Mouse (Mus musculus): ENCODE measurements around the gene 4931428F04Rik.

DNA sequence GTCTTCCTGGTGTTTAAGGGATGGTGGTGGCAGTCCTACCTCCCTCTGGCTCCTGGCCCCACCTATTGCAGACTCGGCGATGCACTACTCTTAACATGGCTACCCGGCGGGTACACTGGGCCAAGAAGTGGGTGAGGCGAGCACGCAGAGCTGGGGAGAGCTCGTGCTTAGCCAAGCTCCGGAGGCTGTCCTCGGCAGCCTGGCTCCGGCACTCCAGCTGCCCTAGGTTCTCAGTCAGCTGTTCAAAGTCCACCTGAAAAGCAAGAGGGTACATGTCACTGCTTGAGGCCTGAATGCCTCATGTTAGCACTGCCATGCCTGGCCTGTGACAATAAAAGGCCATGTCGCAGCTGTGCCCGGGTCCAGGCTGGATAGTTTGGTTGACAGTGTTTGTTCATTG, 40.7 kb upstream of the 4931428F04Rik start:
- TF ChIP-seq CTCF (IDR thresholded peaks at IDR 0.05; ENCODE audit: borderline replicate concordance, extremely low read depth, insufficient read depth, insufficient read length) (no peak), POLR2A (IDR thresholded peaks at IDR 0.05; ENCODE audit: borderline replicate concordance, extremely low read depth, insufficient read depth, insufficient read length, poor library complexity, severe bottlenecking) (no peak)
